Mouse (Mus musculus) ovary, adult 18-20 months (tissue): ENCODE data around the gene Exoc1.

Source experiments
- DNase-seq: peaks from one replicate; pipeline ENCODE4 v3.0.0; 2022; ENCODE audit warnings: low spot score, mixed read lengths

Gene Exoc1

DNA sequence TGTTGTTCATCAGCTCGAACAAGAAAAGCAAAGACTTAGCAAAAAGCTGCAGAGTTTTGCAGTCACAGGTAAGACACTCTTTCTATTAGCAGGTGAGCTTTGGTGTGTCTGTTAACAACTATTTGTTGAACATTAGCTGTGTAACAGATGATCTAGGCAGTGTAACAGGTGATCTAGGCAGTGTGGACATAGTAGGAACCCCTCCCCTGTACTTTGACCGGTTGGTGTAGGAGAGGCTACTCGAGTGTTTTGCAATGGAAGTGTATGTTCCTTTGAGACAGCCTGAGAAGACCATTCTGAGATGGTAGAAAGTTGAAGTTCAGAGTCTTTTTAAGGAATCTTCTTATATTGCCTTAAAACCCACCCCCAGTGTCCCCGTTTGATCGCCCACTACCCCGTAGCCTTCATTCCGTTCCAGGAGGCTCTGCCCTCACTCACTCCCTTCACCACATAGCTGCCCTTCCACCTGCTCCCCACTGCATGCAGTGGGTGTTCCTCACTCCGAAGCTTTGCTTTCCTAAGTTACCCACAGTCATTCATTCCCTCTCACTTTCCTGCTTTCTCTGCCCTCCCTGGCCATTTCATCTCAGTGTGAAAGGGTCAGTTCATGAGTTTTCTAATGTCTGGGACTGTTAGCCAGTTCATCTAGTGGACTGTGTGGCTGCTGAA, 80.7 kb downstream of the Exoc1 start:
- DNase-seq = no peak

DNA sequence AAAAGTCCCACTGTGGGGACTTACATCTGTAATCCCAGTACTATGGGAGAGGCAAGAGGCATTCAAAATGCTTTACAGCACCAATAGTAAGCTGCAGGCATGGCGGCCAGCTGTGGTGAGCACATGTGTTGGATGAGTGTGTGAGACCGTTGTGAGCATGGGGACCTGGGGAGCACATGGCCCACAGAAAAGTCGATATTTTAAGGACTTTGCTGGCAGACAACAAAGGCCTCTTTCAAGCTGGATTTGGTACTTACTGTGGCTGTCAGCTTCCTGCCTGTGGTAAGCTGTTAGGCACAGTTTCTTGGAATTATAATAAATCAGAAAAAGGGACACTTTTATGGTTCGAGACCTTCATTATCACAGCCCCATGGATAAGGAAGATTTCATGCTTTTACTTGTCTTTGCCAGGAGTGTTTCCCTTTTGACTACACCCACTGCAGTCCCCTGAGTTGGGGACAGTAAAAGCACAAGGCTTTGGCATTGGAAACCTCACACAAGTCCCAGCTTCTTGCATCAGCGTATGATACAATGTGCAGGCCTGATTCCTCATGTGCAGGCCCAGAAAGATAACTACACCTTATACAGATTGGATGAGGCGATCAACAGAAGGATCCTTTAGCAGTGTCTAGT, 83.9 kb downstream of the Exoc1 start:
- DNase-seq = no peak

DNA sequence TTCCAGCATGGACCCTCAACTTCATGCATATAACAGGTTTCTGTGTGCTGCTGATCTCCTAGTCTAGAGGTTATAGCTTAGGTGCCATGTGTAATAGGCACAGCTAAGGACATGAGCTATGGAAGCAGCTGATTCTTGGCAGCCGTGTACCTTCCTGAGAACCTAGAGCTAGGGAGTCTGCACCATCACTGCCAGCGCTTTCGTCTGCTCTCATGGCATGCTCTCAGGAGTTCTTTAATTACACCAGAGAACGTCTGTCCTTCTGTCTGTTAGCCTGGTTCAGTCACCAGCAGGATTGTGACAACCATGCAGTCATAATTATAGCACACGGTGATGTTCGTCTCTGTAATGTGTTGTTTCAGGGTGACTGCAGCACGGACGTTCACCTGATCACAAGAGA, 86.2 kb downstream of the Exoc1 start:
- no peak for DNase-seq

DNA sequence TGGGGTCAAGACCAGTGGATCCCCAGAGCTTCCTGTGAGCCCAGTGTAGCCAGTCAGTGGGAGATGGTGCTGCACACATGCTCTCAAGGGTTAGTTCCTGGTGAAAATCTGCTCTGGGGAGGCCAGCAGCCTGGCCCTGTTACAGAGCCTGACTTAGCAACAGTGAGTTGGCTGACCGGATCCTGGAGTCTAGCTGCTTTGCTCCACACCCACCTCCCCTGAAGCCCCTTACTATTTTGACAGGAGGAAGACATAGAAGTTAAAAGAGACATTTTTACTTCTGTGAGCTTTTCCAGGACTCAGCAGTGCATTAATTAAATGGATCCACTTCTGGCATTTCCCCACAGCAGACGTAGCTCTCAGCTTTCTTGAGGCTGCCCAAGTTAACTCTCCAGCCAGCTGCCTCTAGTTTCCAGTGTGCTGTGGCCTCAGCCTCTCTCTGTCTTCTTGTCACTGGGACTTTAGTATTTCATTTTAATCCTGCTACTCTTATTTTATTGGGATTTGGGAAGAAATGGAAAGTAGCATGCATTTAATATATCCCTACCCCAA, 87.2 kb downstream of the Exoc1 start:
- no peak for DNase-seq

DNA sequence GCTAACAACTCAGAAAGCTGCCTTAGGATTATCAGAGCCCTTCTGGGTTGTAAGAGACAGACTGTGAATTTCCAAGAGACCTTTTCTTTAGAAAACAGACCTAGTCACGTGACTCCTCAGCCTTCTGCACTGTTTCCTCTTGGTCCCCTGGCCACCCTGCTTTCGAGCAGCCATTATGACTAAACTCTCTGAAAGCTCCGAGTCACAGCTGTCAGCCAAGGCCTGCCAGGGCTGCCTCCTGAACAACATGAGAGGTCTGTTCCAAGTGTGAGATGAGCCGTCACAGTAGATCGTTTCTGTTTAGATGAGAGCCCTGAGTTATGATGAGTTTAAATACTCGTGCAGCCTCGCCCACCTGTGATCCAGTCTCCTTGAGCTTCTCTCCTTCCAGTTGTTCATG, 89.6 kb downstream of the Exoc1 start:
- DNase-seq = no peak
